Mouse (Mus musculus) brain, embryonic 14.5 days (tissue): ENCODE results near the gene Diexf.

ENCODE experiments used
- CTCF ChIP-seq: fragments of 200-500 bp; IDR thresholded peaks from 2 replicates; pipeline ENCODE4 v1.5.1; 2012; ENCODE audit warnings: inconsistent platforms, mild to moderate bottlenecking, moderate library complexity, borderline replicate concordance; ENCODE audit not compliant: insufficient read depth, insufficient read length; ENCODE audit errors: extremely low read depth
- POLR2A ChIP-seq: fragments of 200-500 bp; IDR thresholded peaks from 2 replicates; pipeline ENCODE4 v1.6.1; 2012; ENCODE audit warnings: mild to moderate bottlenecking, inconsistent platforms, borderline replicate concordance; ENCODE audit not compliant: poor library complexity, insufficient read depth, insufficient read length, severe bottlenecking; ENCODE audit errors: extremely low read depth

DNA sequence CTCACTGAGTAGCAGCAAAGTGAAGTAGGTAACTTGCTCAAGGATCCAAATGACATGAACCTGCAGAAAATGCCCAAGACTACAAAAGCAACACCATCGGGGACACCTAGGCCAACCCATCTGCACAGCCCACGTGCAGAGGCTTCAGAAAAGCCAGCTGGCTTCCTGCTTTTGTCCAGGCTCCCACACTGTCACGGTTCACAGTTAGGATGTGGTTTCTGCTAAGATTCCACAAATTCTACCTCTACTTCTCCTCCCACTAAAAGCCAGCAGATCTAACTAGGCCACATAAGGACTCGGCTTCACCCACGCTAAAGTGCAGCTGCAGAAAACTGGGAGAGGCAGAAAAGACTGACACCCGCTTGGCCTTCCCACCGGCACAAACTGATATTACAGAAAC is 7.3 kb downstream of the Diexf start:
- TF ChIP-seq CTCF = no peak
- TF ChIP-seq POLR2A = no peak
